Mouse (Mus musculus): ENCODE measurements around the gene Gnpat. TPM values are rescaled to one million over a fixed set of nuclear protein-coding genes. Genes with fewer than 3 reads are reported as not detected.

Gnpat gene
- 110 and 111 TPM in 2 replicates for polyA plus RNA-seq (2016; fragmentation: Nextera tagmentation; extraction: Ambion mirVana)

GRCm38 (mm10) chr8:124862321-124863162 is at the start of gene Gnpat, which contains the start of gene 2810004N23Rik:
Gene Gnpat (plus strand): TSS chr8:124863033.
Gene 2810004N23Rik (minus strand): TSS chr8:124863120.
- Histone ChIP-seq H3K4me3 (peak within 1 kb of the TSS; percentile 97), H3K27me3 (no peaks in the 10 kb centered on the region), H3K36me3 (peaks cover 34% of the 10 kb centered on the region), H3K4me2 (replicated peaks) (peak within 1 kb of the TSS; percentile 79), H3K4me1 (peaks cover 11% of the 10 kb centered on the region), H3K9me3 (no peaks in the 10 kb centered on the region), H3K9ac (peak within 1 kb of the TSS; percentile 91), H3K27ac (peak within 1 kb of the TSS; percentile 93)
- peak; percentile 92 for ATAC-seq (ENCODE audit: insufficient number of reproducible peaks, insufficient read depth, low FRiP score, low TSS enrichment)
- 1% methylated on average over 55 of the region's 55 CpGs for WGBS

DNA sequence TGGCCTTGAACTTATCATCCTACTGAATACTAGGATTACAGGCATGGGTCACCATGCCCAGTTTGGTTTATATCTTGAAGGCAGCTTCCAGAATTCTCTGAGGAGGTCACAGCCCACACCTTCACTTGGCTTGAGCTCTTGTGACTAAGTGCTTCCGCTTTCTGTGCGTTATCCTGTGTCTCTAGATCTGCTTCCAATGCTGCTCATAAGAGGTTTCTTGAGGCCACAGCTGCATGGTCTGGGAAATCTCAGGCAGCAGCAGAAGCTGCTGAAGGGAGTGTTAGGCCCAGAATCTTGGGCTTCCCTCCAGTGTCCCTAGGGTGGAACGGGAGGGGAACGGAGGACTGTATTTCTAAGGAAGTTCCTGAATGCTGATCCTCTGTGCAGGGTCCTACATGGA is 49.5 kb upstream of the Gnpat start:
- ATAC-seq (ENCODE audit: insufficient number of reproducible peaks, insufficient read depth, low FRiP score, low TSS enrichment): no peak
- Histone ChIP-seq H3K9me3 (no peaks in the 10 kb centered on the region), H3K4me3 (no peak overlapping the region), H3K27ac (no peak overlapping the region), H3K27me3 (no peaks in the 10 kb centered on the region), H3K4me2 (replicated peaks) (no peak overlapping the region), H3K9ac (no peak overlapping the region), H3K4me1 (no peaks in the 10 kb centered on the region), H3K36me3 (no peaks in the 10 kb centered on the region)
- WGBS: 92% methylated on average over 4 of the region's 4 CpGs

DNA sequence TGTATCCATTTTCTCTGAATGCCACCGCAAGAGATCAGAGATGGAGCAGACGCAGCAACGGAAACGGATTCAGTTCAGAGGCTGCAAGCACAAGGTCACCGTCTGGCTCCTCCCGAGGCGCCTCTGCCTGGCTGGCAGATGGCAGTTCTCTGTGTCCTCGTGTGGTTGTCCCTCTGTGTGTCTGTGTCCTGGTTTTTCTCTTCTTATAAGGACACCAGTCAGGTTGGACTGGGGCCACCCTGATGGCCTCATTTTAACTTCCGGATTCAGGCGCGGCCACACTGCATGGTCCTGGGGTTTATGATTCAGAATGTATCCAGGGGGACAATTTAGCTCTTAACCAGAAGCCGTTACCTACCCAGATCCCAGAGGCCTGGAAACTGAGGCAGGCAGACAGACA is 47.0 kb upstream of the Gnpat start:
- H3K27ac ChIP-seq: no peak overlapping the region
- H3K36me3 ChIP-seq: no peaks in the 10 kb centered on the region
- no peaks in the 10 kb centered on the region for H3K9me3 ChIP-seq
- no peak overlapping the region for H3K9ac ChIP-seq
- no peak overlapping the region for H3K4me3 ChIP-seq
- 0 out of 2 replicates have a peak, but pooled peaks cover 1% of the 10 kb centered on the region for H3K27me3 ChIP-seq
- WGBS: 83% methylated on average over 12 of the region's 12 CpGs
- H3K4me1 ChIP-seq: no peaks in the 10 kb centered on the region
- H3K4me2 ChIP-seq (replicated peaks): no peak overlapping the region
- ATAC-seq (ENCODE audit: insufficient number of reproducible peaks, insufficient read depth, low FRiP score, low TSS enrichment): no peak

DNA sequence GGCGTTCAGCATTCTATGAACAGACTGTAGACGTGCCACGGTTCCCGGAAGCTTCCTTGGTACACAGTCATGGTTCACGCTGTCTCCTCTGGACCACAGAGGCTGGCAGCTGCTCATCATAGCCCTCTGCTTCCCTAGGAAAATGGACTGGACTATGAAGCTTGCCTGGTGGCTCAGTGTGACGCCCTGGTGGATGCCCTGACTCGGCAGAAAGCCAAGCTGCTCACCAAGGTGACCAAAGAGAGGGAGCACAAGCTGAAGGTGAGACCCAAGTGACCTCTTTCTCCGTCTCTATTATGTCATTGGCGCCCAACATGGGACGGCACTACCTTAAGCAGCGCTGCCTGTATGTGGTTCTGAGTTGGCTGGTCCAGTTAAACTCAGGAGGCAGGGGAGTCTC is 46.0 kb upstream of the Gnpat start:
- ATAC-seq (ENCODE audit: insufficient number of reproducible peaks, insufficient read depth, low FRiP score, low TSS enrichment): no peak
- H3K4me2 ChIP-seq (replicated peaks): no peak overlapping the region
- no peaks in the 10 kb centered on the region for H3K9me3 ChIP-seq
- H3K36me3 ChIP-seq: no peaks in the 10 kb centered on the region
- H3K4me1 ChIP-seq: no peaks in the 10 kb centered on the region
- 91% methylated on average over 11 of the region's 11 CpGs for WGBS
- H3K27me3 ChIP-seq: 0 out of 2 replicates have a peak, but pooled peaks cover 2% of the 10 kb centered on the region
- no peak overlapping the region for H3K4me3 ChIP-seq
- H3K9ac ChIP-seq: no peak overlapping the region
- no peak overlapping the region for H3K27ac ChIP-seq

DNA sequence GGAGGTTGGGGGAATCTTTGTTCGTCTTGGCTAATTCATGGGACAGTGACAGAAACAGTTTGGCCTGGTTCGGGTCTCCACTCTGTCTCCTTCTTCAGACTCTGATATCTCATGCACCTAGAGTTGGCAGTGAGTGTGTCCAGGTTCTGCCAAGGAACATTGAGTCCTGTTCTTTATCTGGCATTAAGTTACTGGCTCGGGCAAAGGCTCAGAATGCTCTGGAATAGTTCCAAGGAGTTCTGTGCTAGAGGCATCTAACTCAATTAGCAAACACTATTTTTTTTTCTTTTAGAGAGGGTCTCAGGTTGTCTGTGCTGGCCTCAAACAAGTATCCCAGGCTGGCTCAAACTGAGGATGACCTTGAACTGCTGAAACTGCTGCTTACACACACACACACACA is 45.5 kb upstream of the Gnpat start:
- H3K4me3 ChIP-seq: no peak overlapping the region
- no peak overlapping the region for H3K27ac ChIP-seq
- H3K27me3 ChIP-seq: 0 out of 2 replicates have a peak, but pooled peaks cover 2% of the 10 kb centered on the region
- no peaks in the 10 kb centered on the region for H3K9me3 ChIP-seq
- no peak overlapping the region for H3K9ac ChIP-seq
- H3K4me2 ChIP-seq (replicated peaks): no peak overlapping the region
- WGBS: 91% methylated on average over 3 of the region's 3 CpGs
- ATAC-seq (ENCODE audit: insufficient number of reproducible peaks, insufficient read depth, low FRiP score, low TSS enrichment): no peak
- H3K4me1 ChIP-seq: no peaks in the 10 kb centered on the region
- H3K36me3 ChIP-seq: no peaks in the 10 kb centered on the region

DNA sequence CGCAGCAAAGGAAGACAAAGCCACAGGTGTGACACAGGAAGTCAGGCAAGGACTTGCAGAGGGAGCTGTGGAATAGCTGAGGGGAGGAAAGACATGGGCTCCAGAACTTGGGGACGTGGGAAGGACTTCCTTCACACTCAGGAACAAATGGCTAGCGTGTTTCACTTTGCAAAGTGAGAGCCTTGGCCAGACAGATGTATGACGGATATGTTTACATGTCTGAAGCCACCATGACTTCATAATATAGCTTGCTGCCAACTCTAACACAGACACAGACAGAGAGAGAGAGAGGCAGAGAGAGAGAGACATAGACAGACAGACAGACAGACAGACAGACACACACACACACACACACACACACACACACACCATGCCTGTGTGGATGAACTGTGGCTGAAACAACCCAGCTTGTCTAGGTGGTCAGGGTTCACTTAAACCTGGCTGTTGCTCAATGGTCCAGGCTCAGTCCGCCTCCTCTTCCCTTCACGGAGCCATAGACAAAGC is 43.2 kb upstream of the Gnpat start:
- H3K36me3 ChIP-seq: no peaks in the 10 kb centered on the region
- WGBS: 72% methylated on average over 6 of the region's 6 CpGs
- H3K27me3 ChIP-seq: 0 out of 2 replicates have a peak, but pooled peaks cover 2% of the 10 kb centered on the region
- no peak for ATAC-seq (ENCODE audit: insufficient number of reproducible peaks, insufficient read depth, low FRiP score, low TSS enrichment)
- no peaks in the 10 kb centered on the region for H3K9me3 ChIP-seq
- no peak overlapping the region for H3K9ac ChIP-seq
- no peak overlapping the region for H3K27ac ChIP-seq
- H3K4me2 ChIP-seq (replicated peaks): no peak overlapping the region
- H3K4me3 ChIP-seq: no peak overlapping the region
- no peaks in the 10 kb centered on the region for H3K4me1 ChIP-seq

- 46% methylated on average over 11 of the region's 11 CpGs for WGBS
Observed at GRCm38 (mm10) chr8:124820125-124820524, 42.7 kb upstream of the Gnpat start.

DNA sequence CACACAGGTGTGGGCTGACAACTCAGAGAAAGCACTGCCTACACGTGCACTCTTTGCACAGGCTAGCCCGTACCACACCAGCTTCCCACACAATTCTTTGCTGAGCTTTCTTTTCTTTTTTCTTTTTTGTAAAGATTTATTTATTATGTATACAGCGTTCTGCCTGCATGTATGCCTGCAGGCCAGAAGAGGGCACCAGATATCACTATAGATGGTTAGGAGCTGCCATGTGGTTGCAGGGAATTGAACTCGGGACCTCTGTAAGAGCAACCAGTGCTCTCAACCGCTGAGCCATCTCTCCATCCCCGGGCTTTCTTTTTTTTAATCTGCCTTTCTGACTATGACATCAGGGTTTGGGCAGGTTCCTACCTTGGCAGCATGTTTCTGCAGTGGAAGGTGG is 39.3 kb upstream of the Gnpat start:
- H3K4me1 ChIP-seq: no peaks in the 10 kb centered on the region
- no peaks in the 10 kb centered on the region for H3K36me3 ChIP-seq
- WGBS: 82% methylated on average over 6 of the region's 6 CpGs
- no peak overlapping the region for H3K4me2 ChIP-seq (replicated peaks)
- H3K9me3 ChIP-seq: no peaks in the 10 kb centered on the region
- H3K27ac ChIP-seq: no peak overlapping the region
- no peak overlapping the region for H3K9ac ChIP-seq
- no peak overlapping the region for H3K4me3 ChIP-seq
- H3K27me3 ChIP-seq: 0 out of 2 replicates have a peak, but pooled peaks cover 2% of the 10 kb centered on the region
- no peak for ATAC-seq (ENCODE audit: insufficient number of reproducible peaks, insufficient read depth, low FRiP score, low TSS enrichment)

More at GRCm38 (mm10) chr8:124820125-124820524, 42.7 kb upstream of the Gnpat start:
- H3K4me2 ChIP-seq (replicated peaks): no peak overlapping the region
- H3K27ac ChIP-seq: no peak overlapping the region
- no peak for ATAC-seq (ENCODE audit: insufficient number of reproducible peaks, insufficient read depth, low FRiP score, low TSS enrichment)
- H3K4me3 ChIP-seq: no peak overlapping the region
- no peaks in the 10 kb centered on the region for H3K36me3 ChIP-seq
- no peaks in the 10 kb centered on the region for H3K9me3 ChIP-seq
- H3K9ac ChIP-seq: no peak overlapping the region
- H3K27me3 ChIP-seq: 0 out of 2 replicates have a peak, but pooled peaks cover 2% of the 10 kb centered on the region
- no peaks in the 10 kb centered on the region for H3K4me1 ChIP-seq

DNA sequence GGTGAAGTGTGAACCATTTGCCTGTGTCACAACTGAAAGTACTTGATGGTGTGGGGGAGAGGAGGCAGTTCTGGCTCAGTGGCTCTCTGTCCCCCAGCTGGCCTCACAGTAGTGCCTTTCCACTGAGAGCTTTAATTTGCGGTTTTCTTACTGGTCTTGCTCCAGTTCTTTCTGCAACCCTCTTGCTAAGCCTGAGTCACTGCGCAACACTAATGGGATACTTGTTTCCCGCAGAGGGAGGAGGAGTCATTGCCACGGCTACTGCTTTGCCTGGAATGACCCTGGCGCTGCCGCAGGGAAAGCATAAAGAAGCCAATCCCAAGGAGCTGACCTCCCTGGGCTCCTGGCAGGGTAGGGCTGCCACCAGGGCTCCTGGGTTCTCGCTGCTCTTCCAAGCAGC is 36.2 kb upstream of the Gnpat start:
- H3K27ac ChIP-seq: no peak overlapping the region
- no peak for ATAC-seq (ENCODE audit: insufficient number of reproducible peaks, insufficient read depth, low FRiP score, low TSS enrichment)
- 29% methylated on average over 7 of the region's 7 CpGs for WGBS

GRCm38 (mm10) chr8:124827387-124827786 is 35.4 kb upstream of the Gnpat start:
- H3K4me2 ChIP-seq (replicated peaks): no peak overlapping the region
- WGBS: 4% methylated on average over 5 of the region's 5 CpGs
- no peaks in the 10 kb centered on the region for H3K4me1 ChIP-seq

More for the DNA sequence above, 36.2 kb upstream of the Gnpat start:
- Histone ChIP-seq H3K4me1 (no peaks in the 10 kb centered on the region), H3K9me3 (no peaks in the 10 kb centered on the region), H3K9ac (no peak overlapping the region), H3K4me2 (replicated peaks) (no peak overlapping the region), H3K36me3 (no peaks in the 10 kb centered on the region), H3K27me3 (no peaks in the 10 kb centered on the region), H3K4me3 (no peak overlapping the region)

GRCm38 (mm10) chr8:124828561-124829240 is 34.1 kb upstream of the Gnpat start:
- H3K4me1 ChIP-seq: no peaks in the 10 kb centered on the region
- H3K4me2 ChIP-seq (replicated peaks): no peak overlapping the region
- no peaks in the 10 kb centered on the region for H3K36me3 ChIP-seq
- H3K4me3 ChIP-seq: no peak overlapping the region
- no peak overlapping the region for H3K27ac ChIP-seq
- WGBS: 79% methylated on average over 24 of the region's 24 CpGs
- no peaks in the 10 kb centered on the region for H3K9me3 ChIP-seq
- H3K9ac ChIP-seq: no peak overlapping the region
- H3K27me3 ChIP-seq: no peaks in the 10 kb centered on the region
- ATAC-seq (ENCODE audit: insufficient number of reproducible peaks, insufficient read depth, low FRiP score, low TSS enrichment): no peak

More at GRCm38 (mm10) chr8:124827387-124827786, 35.4 kb upstream of the Gnpat start:
- Histone ChIP-seq H3K9me3 (no peaks in the 10 kb centered on the region), H3K4me3 (no peak overlapping the region), H3K27me3 (no peaks in the 10 kb centered on the region), H3K27ac (no peak overlapping the region), H3K36me3 (no peaks in the 10 kb centered on the region), H3K9ac (no peak overlapping the region)
- ATAC-seq (ENCODE audit: insufficient number of reproducible peaks, insufficient read depth, low FRiP score, low TSS enrichment): no peak

Measured in embryonic facial prominence, embryonic 12.5 days (tissue).